Mouse (Mus musculus): ENCODE measurements at regions not wholly inside any gene's neighbourhood (a gene's known extent, or its start where the extent isn't known, plus 50 kb on each side); places are given as distances from the start of the nearest gene placed in this dataset.

DNA sequence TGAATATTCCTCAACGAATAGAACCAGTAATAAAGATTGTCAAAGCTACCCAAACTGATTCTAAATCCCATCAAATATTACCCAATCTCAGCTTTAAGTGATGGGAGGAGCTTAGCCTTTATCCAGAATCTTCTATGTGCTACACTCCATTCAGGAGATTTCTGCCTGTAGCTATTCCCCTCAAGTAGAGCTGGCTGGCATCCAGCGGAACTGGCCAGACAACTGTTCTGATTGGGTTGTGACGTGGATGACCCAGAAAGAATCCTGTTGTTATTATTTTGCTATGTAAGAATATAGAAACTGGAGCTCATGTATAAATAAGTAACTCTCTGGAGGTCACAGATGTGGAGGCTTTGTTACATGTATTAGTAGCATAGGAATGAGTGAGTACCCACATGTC is 176.8 kb upstream of the 4930412O13Rik start:
- no peak for DNase-seq
- WGBS: 64% methylated on average over 3 of the region's 3 CpGs

DNA sequence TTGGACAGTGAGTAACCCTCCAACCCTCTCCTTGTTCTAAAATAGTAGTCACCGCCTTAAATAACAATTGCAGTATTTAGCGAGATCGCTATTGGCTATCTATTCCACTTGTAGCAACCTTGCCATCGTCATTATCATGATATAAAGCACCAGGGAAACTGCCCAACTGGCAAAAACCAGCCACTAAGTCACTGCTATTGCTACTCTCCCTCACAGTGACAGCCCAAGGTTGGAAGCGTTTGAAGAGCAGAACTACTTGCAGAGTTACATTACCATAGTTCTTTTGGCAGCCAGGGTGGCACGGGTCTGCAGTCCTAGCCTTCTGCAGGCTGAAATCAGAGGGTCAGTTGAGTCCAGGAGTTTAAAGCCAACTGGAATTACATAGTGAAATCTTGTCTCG is 171.6 kb upstream of the 4930412O13Rik start:
- Histone ChIP-seq H3K79me2 (replicated peaks; ENCODE audit: control insufficient read depth, insufficient read depth, low read length) (no peaks in the 10 kb centered on the region), H3K4me1 (ENCODE audit: control insufficient read depth, insufficient read depth, low read length) (no peaks in the 10 kb centered on the region), H3K9ac (ENCODE audit: low read depth, low read length) (no peak overlapping the region), H3K27ac (no peak overlapping the region), H3K27me3 (ENCODE audit: control insufficient read depth, insufficient read depth, low read length) (no peaks in the 10 kb centered on the region), H3K36me3 (ENCODE audit: control insufficient read depth, insufficient read depth, low read length) (no peaks in the 10 kb centered on the region), H3K4me3 (no peak overlapping the region)
- intact Hi-C loops (cut with DNase I): no loop called here
- 74% methylated on average over 7 of the region's 7 CpGs for WGBS
- no peak for DNase-seq
- no peak for TF ChIP-seq POLR2A (IDR thresholded peaks at IDR 0.05; ENCODE audit: insufficient read depth, low read depth, low read length)
- TF ChIP-seq CTCF (IDR thresholded peaks at IDR 0.05): no peak

More for the DNA sequence above, 176.8 kb upstream of the 4930412O13Rik start:
- TF ChIP-seq EP300 (IDR thresholded peaks at IDR 0.05; ENCODE audit: insufficient read depth, low read depth, low read length) (no peak), CTCF (IDR thresholded peaks at IDR 0.05) (no peak), POLR2A (IDR thresholded peaks at IDR 0.05; ENCODE audit: insufficient read depth, low read depth, low read length) (no peak)
- Histone ChIP-seq H3K36me3 (ENCODE audit: control insufficient read depth, insufficient read depth, low read length) (no peaks in the 10 kb centered on the region), H3K4me3 (no peak overlapping the region), H3K79me2 (replicated peaks; ENCODE audit: control insufficient read depth, insufficient read depth, low read length) (no peaks in the 10 kb centered on the region), H3K27ac (no peak overlapping the region), H3K9ac (ENCODE audit: low read depth, low read length) (no peak overlapping the region), H3K27me3 (ENCODE audit: control insufficient read depth, insufficient read depth, low read length) (no peaks in the 10 kb centered on the region), H3K4me1 (ENCODE audit: control insufficient read depth, insufficient read depth, low read length) (no peaks in the 10 kb centered on the region)
- intact Hi-C loops (cut with DNase I): no loop called here

GRCm38 (mm10) chr2:9717904-9718303 is 163.1 kb upstream of the 4930412O13Rik start:
- WGBS: 33% methylated on average over 1 of the region's 1 CpGs
- Histone ChIP-seq H3K4me3 (no peak overlapping the region), H3K9ac (ENCODE audit: low read depth, low read length) (no peak overlapping the region), H3K79me2 (replicated peaks; ENCODE audit: control insufficient read depth, insufficient read depth, low read length) (no peaks in the 10 kb centered on the region), H3K4me1 (ENCODE audit: control insufficient read depth, insufficient read depth, low read length) (no peaks in the 10 kb centered on the region), H3K36me3 (ENCODE audit: control insufficient read depth, insufficient read depth, low read length) (no peaks in the 10 kb centered on the region), H3K27ac (no peak overlapping the region), H3K27me3 (ENCODE audit: control insufficient read depth, insufficient read depth, low read length) (no peaks in the 10 kb centered on the region)
- DNase-seq: no peak
- intact Hi-C loops (cut with DNase I): no loop called here
- no peak for TF ChIP-seq CTCF (IDR thresholded peaks at IDR 0.05)
- TF ChIP-seq EP300 (IDR thresholded peaks at IDR 0.05; ENCODE audit: insufficient read depth, low read depth, low read length): no peak
- TF ChIP-seq POLR2A (IDR thresholded peaks at IDR 0.05; ENCODE audit: insufficient read depth, low read depth, low read length): no peak

- H3K27ac ChIP-seq: no peak overlapping the region
- 74% methylated on average over 7 of the region's 7 CpGs for whole genome bisulfite sequencing
- DNase-seq: no peak
- TF ChIP-seq POLR2A (IDR thresholded peaks at IDR 0.05; ENCODE audit: insufficient read depth, low read depth, low read length) (no peak), EP300 (IDR thresholded peaks at IDR 0.05; ENCODE audit: insufficient read depth, low read depth, low read length) (no peak), CTCF (IDR thresholded peaks at IDR 0.05) (no peak)
- no peaks in the 10 kb centered on the region for H3K79me2 ChIP-seq (replicated peaks; ENCODE audit: control insufficient read depth, insufficient read depth, low read length)
- H3K4me3 ChIP-seq: no peak overlapping the region
- no peaks in the 10 kb centered on the region for H3K4me1 ChIP-seq (ENCODE audit: control insufficient read depth, insufficient read depth, low read length)
- no peaks in the 10 kb centered on the region for H3K27me3 ChIP-seq (ENCODE audit: control insufficient read depth, insufficient read depth, low read length)
- no peaks in the 10 kb centered on the region for H3K36me3 ChIP-seq (ENCODE audit: control insufficient read depth, insufficient read depth, low read length)
- no peak overlapping the region for H3K9ac ChIP-seq (ENCODE audit: low read depth, low read length)
- intact Hi-C loops (cut with DNase I): no loop called here
Measured at GRCm38 (mm10) chr2:9733243-9733642, 147.8 kb upstream of the 4930412O13Rik start.

- TF ChIP-seq POLR2A (IDR thresholded peaks at IDR 0.05; ENCODE audit: insufficient read depth, low read depth, low read length) (no peak), CTCF (IDR thresholded peaks at IDR 0.05) (no peak), EP300 (IDR thresholded peaks at IDR 0.05; ENCODE audit: insufficient read depth, low read depth, low read length) (no peak)
- no peaks in the 10 kb centered on the region for H3K4me1 ChIP-seq (ENCODE audit: control insufficient read depth, insufficient read depth, low read length)
- no peaks in the 10 kb centered on the region for H3K79me2 ChIP-seq (replicated peaks; ENCODE audit: control insufficient read depth, insufficient read depth, low read length)
- H3K27me3 ChIP-seq (ENCODE audit: control insufficient read depth, insufficient read depth, low read length): no peaks in the 10 kb centered on the region
- no peaks in the 10 kb centered on the region for H3K36me3 ChIP-seq (ENCODE audit: control insufficient read depth, insufficient read depth, low read length)
- DNase-seq: no peak
- WGBS: 85% methylated on average over 3 of the region's 3 CpGs
- H3K4me3 ChIP-seq: no peak overlapping the region
- no peak overlapping the region for H3K27ac ChIP-seq
- intact Hi-C loops (cut with DNase I): no loop called here
- no peak overlapping the region for H3K9ac ChIP-seq (ENCODE audit: low read depth, low read length)
Measured at GRCm38 (mm10) chr2:9744181-9744580, 136.9 kb upstream of the 4930412O13Rik start.

DNA sequence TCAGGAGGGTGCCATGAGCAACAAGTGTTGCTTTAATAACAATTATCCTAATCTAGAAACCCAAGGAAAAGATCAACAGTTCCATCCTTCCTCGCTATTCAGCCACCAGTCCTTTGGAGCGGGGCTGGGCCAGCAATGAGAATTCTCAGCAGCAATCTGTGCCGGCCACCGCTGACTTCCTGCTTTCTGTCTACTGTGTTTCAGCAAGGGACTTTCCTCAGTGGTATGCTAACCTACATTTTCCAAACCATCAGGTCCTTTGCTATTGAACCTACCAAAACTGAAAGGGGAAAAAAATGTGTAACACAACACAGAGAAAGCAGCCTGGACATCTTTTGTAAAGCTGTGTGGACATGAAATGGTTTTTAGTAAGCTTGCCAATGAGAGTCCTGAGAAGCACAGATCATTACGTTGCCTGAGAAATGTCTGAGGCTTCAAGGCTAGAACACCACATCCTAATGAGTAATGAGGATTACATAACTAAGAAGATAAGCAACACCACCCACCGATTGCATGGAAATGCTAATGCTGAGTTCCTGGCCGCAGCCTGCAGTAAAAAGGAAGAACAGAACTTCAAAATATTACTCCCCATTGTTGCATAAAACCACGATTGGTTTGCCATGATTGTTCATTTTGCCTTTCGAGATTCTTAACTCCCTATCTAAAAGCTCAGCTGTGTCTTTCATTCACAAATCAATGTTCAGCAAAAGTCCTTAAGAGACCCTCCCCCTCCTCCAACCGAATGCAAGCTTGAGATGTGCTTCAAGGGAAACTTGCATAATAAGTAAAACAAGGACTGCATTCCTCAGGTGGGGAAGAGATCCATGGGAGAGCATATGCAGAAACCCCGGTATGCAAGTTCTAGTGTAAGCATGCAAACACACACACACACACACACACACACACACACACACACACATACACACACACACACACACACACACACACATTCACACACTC is 130.9 kb upstream of the 4930412O13Rik start:
- Histone ChIP-seq H3K36me3 (ENCODE audit: control insufficient read depth, insufficient read depth, low read length) (no peaks in the 10 kb centered on the region), H3K9ac (ENCODE audit: low read depth, low read length) (no peak overlapping the region), H3K79me2 (replicated peaks; ENCODE audit: control insufficient read depth, insufficient read depth, low read length) (no peaks in the 10 kb centered on the region), H3K27me3 (ENCODE audit: control insufficient read depth, insufficient read depth, low read length) (no peaks in the 10 kb centered on the region), H3K4me3 (no peak overlapping the region), H3K4me1 (ENCODE audit: control insufficient read depth, insufficient read depth, low read length) (no peaks in the 10 kb centered on the region; the same call in 1 of the 2 replicates), H3K27ac (no peak overlapping the region)
- DNase-seq: peak in 1 of 2 experiments; percentile 12
- 27% methylated on average over 11 of the region's 11 CpGs for WGBS
- intact Hi-C loops (cut with DNase I): no loop called here
- TF ChIP-seq POLR2A (IDR thresholded peaks at IDR 0.05; ENCODE audit: insufficient read depth, low read depth, low read length) (no peak), CTCF (IDR thresholded peaks at IDR 0.05) (no peak)

Data from heart, adult 2 months (tissue).